Mouse (Mus musculus): Measurements from ENCODE around the gene Cand2.

Cand2 gene

GRCm38 (mm10) chr6:115830779-115831601 is 56.7 kb downstream of the Cand2 start:
- no peak for DNase-seq (ENCODE audit: low read depth, low spot score)

DNA sequence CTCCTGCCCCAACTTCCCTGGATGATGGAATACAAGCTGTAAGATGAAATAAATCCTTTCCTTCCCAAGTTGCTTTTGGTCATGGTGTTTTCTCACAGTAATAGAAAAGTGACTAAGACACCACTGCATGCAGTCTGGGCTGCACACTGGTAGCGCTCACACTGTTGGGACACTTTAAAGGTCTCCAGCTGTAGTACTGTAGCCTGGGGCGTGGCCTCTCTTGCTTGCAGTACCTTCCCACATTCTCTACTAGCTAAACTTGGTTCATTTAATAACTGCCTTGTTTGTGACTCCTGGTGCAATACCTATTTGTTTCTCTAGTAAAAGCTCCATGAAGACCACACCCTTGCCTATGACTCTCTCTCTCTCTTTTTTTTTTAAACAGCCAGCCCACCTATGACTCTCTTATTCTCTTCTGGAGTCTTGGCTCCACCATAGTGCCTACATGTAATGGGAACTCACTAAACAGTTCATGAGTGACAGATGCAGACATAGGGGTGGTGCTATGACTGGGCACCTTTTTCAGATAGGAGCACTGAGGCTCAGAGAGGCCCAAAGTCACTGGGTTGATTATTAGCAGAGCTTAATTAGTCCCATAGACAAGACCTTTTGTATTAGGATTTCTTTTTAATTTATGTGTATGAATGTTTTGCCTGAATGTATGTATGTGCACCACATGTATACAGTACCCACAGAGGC is 58.0 kb downstream of the Cand2 start:
- DNase-seq (ENCODE audit: low read depth, low spot score), result no peak

GRCm38 (mm10) chr6:115833861-115834260 is 59.5 kb downstream of the Cand2 start:
- no peak for DNase-seq (ENCODE audit: low read depth, low spot score)

- peak; percentile 95 for DNase-seq (ENCODE audit: low read depth, low spot score)
Measured at GRCm38 (mm10) chr6:115838161-115838597, 63.8 kb downstream of the Cand2 start, which contains the start of gene Efcab12. TSS of gene Efcab12 (minus strand) at chr6:115838412.

- no peak for DNase-seq (ENCODE audit: low read depth, low spot score)
Measured at GRCm38 (mm10) chr6:115838745-115839144, 64.4 kb downstream of the Cand2 start.

DNA sequence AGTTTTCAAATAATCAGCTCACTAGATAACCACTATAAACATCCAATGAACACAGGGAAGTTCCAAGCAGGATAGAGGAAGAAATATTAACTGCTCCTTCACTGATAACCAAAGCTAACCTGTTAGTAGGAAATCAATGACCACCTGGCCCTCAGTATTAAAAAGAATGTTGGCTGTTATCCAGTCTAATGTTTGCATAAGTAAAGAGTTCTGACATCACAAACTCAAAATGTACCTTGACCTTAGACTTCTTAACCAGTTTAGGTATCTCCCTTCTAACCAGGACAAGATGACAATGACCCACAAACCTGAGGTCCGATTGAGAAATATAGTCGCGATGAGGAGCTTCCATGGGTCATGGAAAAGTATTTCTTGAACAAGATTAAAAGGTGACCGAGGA is 70.7 kb downstream of the Cand2 start:
- no peak for DNase-seq (ENCODE audit: low read depth, low spot score)

DNA sequence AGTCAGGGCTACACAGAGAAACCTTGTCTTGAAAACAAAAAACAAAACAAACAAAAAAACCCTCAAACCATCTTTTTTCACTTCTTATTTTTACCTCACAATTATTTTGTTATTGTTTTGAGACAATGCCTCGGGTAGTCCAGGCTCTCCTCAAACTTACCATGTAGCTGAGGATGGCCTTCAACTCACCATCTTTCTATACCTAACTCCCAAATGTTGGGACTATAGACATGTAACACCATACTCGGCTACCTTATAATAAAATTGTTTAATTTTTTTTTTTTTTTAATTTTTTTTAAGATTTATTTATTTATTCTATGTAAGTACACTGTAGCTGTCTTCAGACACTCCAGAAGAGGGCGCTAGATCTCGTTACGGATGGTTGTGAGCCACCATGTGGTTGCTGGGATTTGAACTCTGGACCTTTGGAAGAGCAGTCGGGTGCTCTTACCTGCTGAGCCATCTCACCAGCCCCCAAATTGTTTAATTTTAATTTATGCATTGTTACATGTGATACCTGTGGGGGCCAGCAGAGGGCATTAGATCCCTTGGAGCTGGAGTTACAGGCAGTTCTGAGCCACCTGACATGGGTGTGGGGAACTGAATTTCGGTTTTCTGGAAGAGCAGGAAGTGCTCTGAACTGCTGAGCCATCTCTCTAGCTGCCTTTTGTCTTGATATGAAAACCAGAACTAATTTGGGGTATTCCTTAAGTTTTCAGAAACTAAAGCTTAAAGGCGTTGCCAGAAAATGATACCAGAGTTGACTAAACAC is 72.5 kb downstream of the Cand2 start:
- DNase-seq (ENCODE audit: low read depth, low spot score), result peak; percentile 50

GRCm38 (mm10) chr6:115848598-115849304 is 74.4 kb downstream of the Cand2 start:
- no peak for DNase-seq (ENCODE audit: low read depth, low spot score)

- DNase-seq (ENCODE audit: low read depth, low spot score), result no peak
Measured at GRCm38 (mm10) chr6:115852446-115853090, 78.2 kb downstream of the Cand2 start.

DNA sequence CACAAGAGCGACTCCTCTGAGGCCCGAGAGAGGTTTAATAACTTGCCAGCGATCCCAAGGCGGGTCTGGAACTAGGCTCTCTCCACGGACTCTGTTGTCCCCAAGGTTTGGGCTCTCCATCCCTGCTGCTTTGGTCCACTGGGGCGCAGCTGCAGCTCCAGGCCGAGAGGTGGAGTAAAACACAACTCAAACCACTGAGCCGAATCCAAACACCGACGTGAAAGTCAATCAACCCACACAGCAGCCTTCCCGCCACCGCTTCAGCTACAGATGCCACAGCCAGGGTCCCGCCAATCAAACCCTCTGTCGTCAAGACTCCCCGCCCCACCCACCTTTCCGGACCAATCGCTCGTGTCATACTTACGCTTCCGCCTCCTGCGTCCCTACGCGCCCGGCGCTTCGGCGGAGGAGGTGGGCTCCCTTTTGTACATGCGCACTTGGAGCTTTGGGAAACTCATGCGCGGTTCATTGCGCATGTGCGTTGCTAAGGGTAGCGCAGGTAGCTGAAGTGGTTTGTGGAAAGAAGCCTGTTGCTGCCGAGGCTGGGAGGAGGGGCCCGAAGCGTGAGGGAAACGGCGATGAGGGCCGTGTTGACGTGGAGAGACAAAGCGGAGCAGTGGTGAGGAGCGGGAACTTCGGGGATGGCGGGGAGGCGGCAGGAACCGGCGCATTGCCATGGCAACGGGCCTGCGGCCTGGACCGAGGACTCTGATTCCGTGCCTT is 78.9 kb downstream of the Cand2 start, which contains the start of the genes Mbd4 and Ift122:
Gene Mbd4, minus strand, starts transcription at position 281 of the 723 bp plus-strand sequence.
Gene Ift122, plus strand, starts transcription at position 380 of the 723 bp plus-strand sequence.
- DNase-seq (ENCODE audit: low read depth, low spot score), result peak; percentile 99

GRCm38 (mm10) chr6:115853985-115854384 is 79.6 kb downstream of the Cand2 start:
- no peak for DNase-seq (ENCODE audit: low read depth, low spot score)

DNA sequence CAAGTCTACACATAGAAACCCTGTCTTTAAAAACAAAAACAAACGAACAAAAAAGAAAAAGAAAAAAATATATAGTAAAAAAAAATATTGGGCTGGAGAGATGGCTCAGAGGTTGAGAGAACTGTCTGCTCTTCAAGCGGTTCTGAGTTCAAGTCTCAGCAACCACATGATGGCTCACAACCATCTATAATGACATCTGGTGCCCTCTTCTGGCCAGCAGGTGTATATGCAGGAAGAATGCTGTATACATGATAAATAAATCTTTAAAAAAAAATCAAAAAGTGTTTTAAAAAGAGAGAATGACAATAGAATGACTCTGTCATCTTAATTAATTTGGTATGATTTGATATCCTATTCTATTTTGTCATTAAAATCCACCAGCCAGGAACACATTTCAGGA is 80.1 kb downstream of the Cand2 start:
- no peak for DNase-seq (ENCODE audit: low read depth, low spot score)
